Mouse (Mus musculus): ENCODE results near the gene Igbp1. TPM values are rescaled to one million over a fixed set of nuclear protein-coding genes. Genes with fewer than 3 reads are reported as not detected.

Gene Igbp1
- total RNA-seq (2012; rRNA removed), result 83.4 and 118 TPM in 2 replicates

GRCm38 (mm10) chrX:100494068-100494978, at the start of gene Igbp1:
Gene Igbp1 (plus strand): TSS chrX:100494291.
- in situ Hi-C loops (cut with MboI; ENCODE audit: low sequenced_read_pairs in 2 of 2, unreplicated experiment in 2 of 2), result no loop called here

GRCm38 (mm10) chrX:100468047-100468446, 26.0 kb upstream of the Igbp1 start:
- Histone ChIP-seq H3K36me3 (ENCODE audit: control insufficient read depth, insufficient read depth, low read length, poor library complexity, severe bottlenecking) (no peaks in the 10 kb centered on the region), H3K4me1 (ENCODE audit: control insufficient read depth in 2 of 2, insufficient read depth in 2 of 2, low read length in 2 of 2, poor library complexity in 1 of 2) (no peaks in the 10 kb centered on the region), H3K9me3 (ENCODE audit: control insufficient read depth, insufficient read depth, low read depth, low read length) (no peaks in the 10 kb centered on the region), H3K9ac (ENCODE audit: insufficient read depth, low read depth, low read length, poor library complexity, severe bottlenecking) (no peak overlapping the region), H3K4me3 (ENCODE audit: insufficient read depth in 1 of 2, low read depth in 1 of 2, low read length in 2 of 2, poor library complexity in 1 of 2, severe bottlenecking in 1 of 2) (no peak overlapping the region), H3K27ac (ENCODE audit: insufficient read depth, low read depth, low read length, poor library complexity, severe bottlenecking) (no peak overlapping the region)
- DNase-seq (ENCODE audit: low read depth, low spot score), result no peak
- TF ChIP-seq HCFC1 (IDR thresholded peaks at IDR 0.05; ENCODE audit: borderline replicate concordance, insufficient read depth, low read length) (no peak), MAFK (IDR thresholded peaks at IDR 0.05; ENCODE audit: insufficient read depth, low read depth, low read length) (no peak), ZNF384 (IDR thresholded peaks at IDR 0.05; ENCODE audit: low read depth, low read length) (no peak), ZC3H11A (IDR thresholded peaks at IDR 0.05; ENCODE audit: borderline replicate concordance, low read depth, low read length) (no peak), CHD2 (IDR thresholded peaks at IDR 0.05; ENCODE audit: low read depth, low read length) (no peak)
- in situ Hi-C loops (cut with MboI; ENCODE audit: low sequenced_read_pairs in 2 of 2, unreplicated experiment in 2 of 2), result no loop called here

More at GRCm38 (mm10) chrX:100494068-100494978, at the start of gene Igbp1:
- H3K27ac ChIP-seq (ENCODE audit: insufficient read depth, low read depth, low read length, poor library complexity, severe bottlenecking), result peak within 1 kb of the TSS; percentile 69; the same call in 1 of the 2 replicates
- H3K9me3 ChIP-seq (ENCODE audit: control insufficient read depth, insufficient read depth, low read depth, low read length), result no peaks in the 10 kb centered on the region
- peaks cover 2% of the 10 kb centered on the region; the same call in 1 of the 2 replicates for H3K36me3 ChIP-seq (ENCODE audit: control insufficient read depth, insufficient read depth, low read length, poor library complexity, severe bottlenecking)
- H3K4me3 ChIP-seq (ENCODE audit: insufficient read depth in 1 of 2, low read depth in 1 of 2, low read length in 2 of 2, poor library complexity in 1 of 2, severe bottlenecking in 1 of 2), result peak within 1 kb of the TSS; percentile 97
- no peaks in the 10 kb centered on the region for H3K4me1 ChIP-seq (ENCODE audit: control insufficient read depth in 2 of 2, insufficient read depth in 2 of 2, low read length in 2 of 2, poor library complexity in 1 of 2)
- peak; percentile 43 for DNase-seq (ENCODE audit: low read depth, low spot score)
- peak within 1 kb of the TSS; percentile 95 for H3K9ac ChIP-seq (ENCODE audit: insufficient read depth, low read depth, low read length, poor library complexity, severe bottlenecking)
- peak; percentile 44; the same call in 1 of the 2 replicates for TF ChIP-seq CHD2 (IDR thresholded peaks at IDR 0.05; ENCODE audit: low read depth, low read length)
- no peak for TF ChIP-seq ZNF384 (IDR thresholded peaks at IDR 0.05; ENCODE audit: low read depth, low read length)
- no peak for TF ChIP-seq MAFK (IDR thresholded peaks at IDR 0.05; ENCODE audit: insufficient read depth, low read depth, low read length)
- peak; percentile 82 for TF ChIP-seq HCFC1 (IDR thresholded peaks at IDR 0.05; ENCODE audit: borderline replicate concordance, insufficient read depth, low read length)
- no peak for TF ChIP-seq ZC3H11A (IDR thresholded peaks at IDR 0.05; ENCODE audit: borderline replicate concordance, low read depth, low read length)

GRCm38 (mm10) chrX:100470126-100470525, 24.0 kb upstream of the Igbp1 start:
- Histone ChIP-seq H3K27ac (ENCODE audit: insufficient read depth, low read depth, low read length, poor library complexity, severe bottlenecking) (no peak overlapping the region), H3K9ac (ENCODE audit: insufficient read depth, low read depth, low read length, poor library complexity, severe bottlenecking) (no peak overlapping the region), H3K4me3 (ENCODE audit: insufficient read depth in 1 of 2, low read depth in 1 of 2, low read length in 2 of 2, poor library complexity in 1 of 2, severe bottlenecking in 1 of 2) (no peak overlapping the region), H3K36me3 (ENCODE audit: control insufficient read depth, insufficient read depth, low read length, poor library complexity, severe bottlenecking) (no peaks in the 10 kb centered on the region), H3K4me1 (ENCODE audit: control insufficient read depth in 2 of 2, insufficient read depth in 2 of 2, low read length in 2 of 2, poor library complexity in 1 of 2) (no peaks in the 10 kb centered on the region), H3K9me3 (ENCODE audit: control insufficient read depth, insufficient read depth, low read depth, low read length) (no peaks in the 10 kb centered on the region)
- in situ Hi-C loops (cut with MboI; ENCODE audit: low sequenced_read_pairs in 2 of 2, unreplicated experiment in 2 of 2), result no loop called here
- TF ChIP-seq HCFC1 (IDR thresholded peaks at IDR 0.05; ENCODE audit: borderline replicate concordance, insufficient read depth, low read length) (no peak), ZC3H11A (IDR thresholded peaks at IDR 0.05; ENCODE audit: borderline replicate concordance, low read depth, low read length) (no peak), MAFK (IDR thresholded peaks at IDR 0.05; ENCODE audit: insufficient read depth, low read depth, low read length) (no peak), CHD2 (IDR thresholded peaks at IDR 0.05; ENCODE audit: low read depth, low read length) (no peak), ZNF384 (IDR thresholded peaks at IDR 0.05; ENCODE audit: low read depth, low read length) (no peak)
- no peak for DNase-seq (ENCODE audit: low read depth, low spot score)

- no peak for TF ChIP-seq ZC3H11A (IDR thresholded peaks at IDR 0.05; ENCODE audit: borderline replicate concordance, low read depth, low read length)
- no peak for TF ChIP-seq MAFK (IDR thresholded peaks at IDR 0.05; ENCODE audit: insufficient read depth, low read depth, low read length)
- TF ChIP-seq ZNF384 (IDR thresholded peaks at IDR 0.05; ENCODE audit: low read depth, low read length), result no peak
- no peak for TF ChIP-seq CHD2 (IDR thresholded peaks at IDR 0.05; ENCODE audit: low read depth, low read length)
- no peak for TF ChIP-seq HCFC1 (IDR thresholded peaks at IDR 0.05; ENCODE audit: borderline replicate concordance, insufficient read depth, low read length)
- in situ Hi-C loops (cut with MboI; ENCODE audit: low sequenced_read_pairs in 2 of 2, unreplicated experiment in 2 of 2), result no loop called here
- Histone ChIP-seq H3K36me3 (ENCODE audit: control insufficient read depth, insufficient read depth, low read length, poor library complexity, severe bottlenecking) (no peaks in the 10 kb centered on the region), H3K9me3 (ENCODE audit: control insufficient read depth, insufficient read depth, low read depth, low read length) (no peaks in the 10 kb centered on the region), H3K4me1 (ENCODE audit: control insufficient read depth in 2 of 2, insufficient read depth in 2 of 2, low read length in 2 of 2, poor library complexity in 1 of 2) (no peaks in the 10 kb centered on the region), H3K9ac (ENCODE audit: insufficient read depth, low read depth, low read length, poor library complexity, severe bottlenecking) (no peak overlapping the region), H3K4me3 (ENCODE audit: insufficient read depth in 1 of 2, low read depth in 1 of 2, low read length in 2 of 2, poor library complexity in 1 of 2, severe bottlenecking in 1 of 2) (no peak overlapping the region), H3K27ac (ENCODE audit: insufficient read depth, low read depth, low read length, poor library complexity, severe bottlenecking) (no peak overlapping the region)
- DNase-seq (ENCODE audit: low read depth, low spot score), result no peak
Observed at GRCm38 (mm10) chrX:100471491-100471890, 22.6 kb upstream of the Igbp1 start.

All from ES-E14 (cell line).